46 mouse cellular contexts compared by ENCODE assay signal in the genomic region with DNA sequence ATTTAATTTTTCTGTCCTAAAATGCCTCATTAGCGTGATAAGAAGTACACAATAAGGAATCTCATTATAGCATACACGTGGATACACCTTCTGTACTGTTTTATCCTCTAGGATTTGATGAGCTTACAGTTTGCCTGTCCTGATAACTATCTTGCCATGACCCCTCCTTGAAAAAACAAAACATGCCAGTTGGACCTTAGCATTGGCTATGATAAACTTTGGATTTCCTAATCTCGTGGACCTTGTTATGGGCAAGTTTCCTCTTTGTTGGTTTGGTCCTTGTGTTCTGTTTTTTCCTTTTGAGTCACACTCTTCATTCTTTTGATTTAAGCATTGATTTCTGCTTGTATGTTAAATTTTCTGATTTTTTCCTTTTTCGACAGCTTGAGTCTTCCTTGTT. TPM values are rescaled to one million over a fixed set of nuclear protein-coding genes. Genes with fewer than 3 reads are reported as not detected.
"Had no signal": no experiment of that assay in that cellular context is flagged by ENCODE, and none has a peak within 500 bp of the region (broad histone marks: within the 10 kb centered on the region; RNA-seq: fewer than 3 reads in every experiment).

No protein-coding gene starts in this region.

- H3K4me3 ChIP-seq: left cerebral cortex, adult 2 months; limb, embryonic 10.5 days; limb, embryonic 12.5 days; limb, embryonic 13.5 days; limb, embryonic 15.5 days; liver, embryonic 13.5 days; liver, embryonic 15.5 days; lung, embryonic 15.5 days; megakaryocyte, embryonic 14.5 days; midbrain, embryonic 10.5 days; midbrain, embryonic 12.5 days; midbrain, embryonic 13.5 days; midbrain, embryonic 15.5 days; myocyte; neural tube, embryonic 12.5 days had no signal

- DNase-seq: left cerebral cortex, postnatal 4 days; liver, embryonic 13.5 days; lung, adult 18-20 months; lung, adult 2 months; lung, embryonic 14.5 days; lung, postnatal 10 days; lung, postnatal 14 days; lung, postnatal 36 days; lung, postnatal 4 days; midbrain, embryonic 14.5 days had no signal

- H3K27ac ChIP-seq: left cerebral cortex, adult 2 months; limb, embryonic 10.5 days; limb, embryonic 12.5 days; limb, embryonic 13.5 days; limb, embryonic 15.5 days; liver, embryonic 13.5 days; liver, embryonic 14.5 days; liver, embryonic 15.5 days; lung, embryonic 15.5 days; macrophage; midbrain, embryonic 10.5 days; midbrain, embryonic 12.5 days; midbrain, embryonic 13.5 days; midbrain, embryonic 15.5 days; neural tube, embryonic 12.5 days had no signal

- H3K4me2 ChIP-seq: limb, embryonic 12.5 days; limb, embryonic 13.5 days; limb, embryonic 15.5 days; liver, embryonic 11.5 days; liver, embryonic 13.5 days; liver, embryonic 15.5 days; lung, embryonic 14.5 days; lung, embryonic 15.5 days; midbrain, embryonic 11.5 days; midbrain, embryonic 12.5 days; midbrain, embryonic 13.5 days; midbrain, embryonic 15.5 days; neural tube, embryonic 12.5 days had no signal

- H3K9me3 ChIP-seq: limb, embryonic 10.5 days; limb, embryonic 12.5 days; limb, embryonic 13.5 days; limb, embryonic 15.5 days; liver, embryonic 13.5 days; liver, embryonic 15.5 days; lung, embryonic 15.5 days; megakaryocyte, embryonic 14.5 days; midbrain, embryonic 15.5 days; neural tube, embryonic 12.5 days had no signal

- H3K4me1 ChIP-seq: limb, embryonic 10.5 days; limb, embryonic 12.5 days; limb, embryonic 13.5 days; limb, embryonic 15.5 days; liver, embryonic 13.5 days; liver, embryonic 15.5 days; lung, embryonic 15.5 days; midbrain, embryonic 10.5 days; midbrain, embryonic 12.5 days; midbrain, embryonic 13.5 days; midbrain, embryonic 15.5 days; neural tube, embryonic 12.5 days had no signal

- H3K36me3 ChIP-seq: limb, embryonic 10.5 days; limb, embryonic 12.5 days; limb, embryonic 13.5 days; limb, embryonic 15.5 days; liver, embryonic 13.5 days; liver, embryonic 15.5 days; lung, embryonic 15.5 days; midbrain, embryonic 10.5 days; midbrain, embryonic 12.5 days; midbrain, embryonic 13.5 days; midbrain, embryonic 15.5 days; neural tube, embryonic 12.5 days had no signal

- H3K9ac ChIP-seq: limb, embryonic 12.5 days; limb, embryonic 13.5 days; limb, embryonic 15.5 days; liver, embryonic 13.5 days; liver, embryonic 14.5 days; liver, embryonic 15.5 days; lung, embryonic 14.5 days; lung, embryonic 15.5 days; midbrain, embryonic 12.5 days; midbrain, embryonic 13.5 days; midbrain, embryonic 15.5 days; neural tube, embryonic 12.5 days had no signal

- H3K27me3 ChIP-seq: limb, embryonic 12.5 days; limb, embryonic 13.5 days; limb, embryonic 15.5 days; liver, embryonic 13.5 days; liver, embryonic 15.5 days; lung, embryonic 15.5 days; megakaryocyte, embryonic 14.5 days; midbrain, embryonic 12.5 days; midbrain, embryonic 13.5 days; midbrain, embryonic 15.5 days; neural tube, embryonic 12.5 days had no signal

- ATAC-seq: lung, postnatal 0 days; midbrain, embryonic 13.5 days; midbrain, embryonic 15.5 days; midbrain, embryonic 16.5 days had no signal

RNA-seq across cellular contexts. Expression of gene Mug1, which starts 10.3 kb away (rescaled TPM):
- total RNA-seq: left cerebral cortex, adult 18-20 months; left cerebral cortex, adult 2 months; left cerebral cortex, adult 8-10 months; left cerebral cortex, postnatal 10 days; left cerebral cortex, postnatal 14 days; left cerebral cortex, postnatal 25 days; left cerebral cortex, postnatal 36 days; left cerebral cortex, postnatal 4 days; megakaryocyte progenitor cell, adult 5-6 weeks; megakaryocyte, adult 5-6 weeks; megakaryocyte-erythroid progenitor cell, adult 5-6 weeks; midbrain, postnatal 0 days; monocyte, adult 5-6 weeks had no signal
- polyA plus RNA-seq: limb, embryonic 10.5 days; limb, embryonic 11.5 days; limb, embryonic 12.5 days; limb, embryonic 13.5 days; limb, embryonic 14.5 days; limb, embryonic 15.5 days; liver, embryonic 15.5 days; liver, embryonic 16.5 days; lung, embryonic 14.5 days; lung, embryonic 15.5 days; lung, embryonic 16.5 days; lung, postnatal 0 days; macrophage; midbrain, embryonic 10.5 days; midbrain, embryonic 11.5 days; midbrain, embryonic 12.5 days; midbrain, embryonic 13.5 days; midbrain, embryonic 14.5 days; midbrain, embryonic 15.5 days; midbrain, embryonic 16.5 days; midbrain, postnatal 0 days; myocyte; neural tube, embryonic 11.5 days; neural tube, embryonic 12.5 days had no signal
